Mouse (Mus musculus) heart, postnatal 0 days (tissue): ENCODE data around the gene Gm9918.

Source experiments
- CTCF ChIP-seq: IDR thresholded peaks from 2 replicates; pipeline ENCODE4 v1.5.1; 2016; ENCODE audit warnings: antibody characterized with exemption, control low read depth, low read depth
- EP300 ChIP-seq: IDR thresholded peaks from 2 replicates; pipeline ENCODE4 v1.6.1; 2016; ENCODE audit warnings: antibody characterized with exemption, low read depth

- TF ChIP-seq CTCF (no peak), EP300 (no peak)
Observed at GRCm38 (mm10) chr15:102245461-102245881, 24.9 kb upstream of the Gm9918 start.
